Mouse (Mus musculus) right cerebral cortex, postnatal 14 days (tissue): ENCODE results near the gene Mon1b.

Experiments used
- DNase-seq: peaks from one replicate; pipeline ENCODE4 v3.0.0; 2022

Mon1b gene

GRCm38 (mm10) chr8:113674611-113675010 lies 39.2 kb downstream of the Mon1b start:
- no peak for DNase-seq

GRCm38 (mm10) chr8:113675281-113675680 lies 39.9 kb downstream of the Mon1b start:
- DNase-seq: no peak

- DNase-seq: no peak
Observed at GRCm38 (mm10) chr8:113676811-113677210, 41.4 kb downstream of the Mon1b start.

DNA sequence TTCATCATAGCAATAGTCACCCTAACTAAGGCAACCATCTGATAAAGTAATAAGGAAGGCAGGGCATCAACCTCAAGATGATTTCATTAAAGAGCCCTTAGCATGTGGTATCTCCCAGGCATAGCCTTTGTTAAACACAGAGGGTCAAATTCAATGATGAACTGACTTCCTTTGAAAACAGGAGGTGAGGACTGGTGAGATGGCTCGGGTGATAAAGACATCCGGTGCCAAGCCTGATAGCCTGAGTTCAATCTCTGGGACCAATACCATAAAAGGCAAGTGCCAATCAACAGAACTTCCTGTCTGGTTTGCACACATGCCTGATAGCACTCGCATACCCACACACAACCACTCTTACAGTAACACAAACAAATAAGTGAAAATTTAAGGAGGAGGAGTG lies 44.0 kb downstream of the Mon1b start:
- no peak for DNase-seq

DNA sequence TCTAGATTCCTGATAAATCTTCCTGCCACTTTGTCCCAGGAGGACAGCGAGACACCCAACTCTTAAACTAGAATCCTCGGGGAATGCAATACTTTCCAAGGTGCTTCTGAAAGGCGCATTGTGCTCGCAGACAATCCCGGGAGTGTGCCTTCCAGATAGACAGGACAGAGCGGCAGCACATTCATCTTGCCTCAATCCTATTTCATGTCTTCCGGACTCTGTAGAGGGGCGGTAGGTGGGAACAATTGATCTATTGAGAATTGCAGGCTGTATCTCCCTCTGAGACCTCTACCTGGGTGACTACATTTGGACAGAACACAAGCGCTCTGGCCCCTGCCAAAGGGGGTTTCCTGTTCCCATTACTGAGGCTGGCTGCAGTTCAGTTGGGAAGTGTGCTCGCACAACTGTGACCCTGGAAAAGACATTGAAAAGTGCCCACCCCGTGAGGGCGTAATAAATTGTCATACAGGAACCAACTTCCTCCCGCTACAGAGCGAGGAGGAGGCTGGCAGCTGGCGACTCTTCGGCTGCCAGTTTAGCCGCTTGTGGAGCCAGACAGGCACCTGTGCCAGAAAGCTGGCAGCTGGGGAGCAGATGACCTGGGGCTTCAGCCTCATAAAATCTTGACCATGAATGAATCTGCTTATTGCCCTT lies 52.6 kb downstream of the Mon1b start:
- DNase-seq: no peak

DNA sequence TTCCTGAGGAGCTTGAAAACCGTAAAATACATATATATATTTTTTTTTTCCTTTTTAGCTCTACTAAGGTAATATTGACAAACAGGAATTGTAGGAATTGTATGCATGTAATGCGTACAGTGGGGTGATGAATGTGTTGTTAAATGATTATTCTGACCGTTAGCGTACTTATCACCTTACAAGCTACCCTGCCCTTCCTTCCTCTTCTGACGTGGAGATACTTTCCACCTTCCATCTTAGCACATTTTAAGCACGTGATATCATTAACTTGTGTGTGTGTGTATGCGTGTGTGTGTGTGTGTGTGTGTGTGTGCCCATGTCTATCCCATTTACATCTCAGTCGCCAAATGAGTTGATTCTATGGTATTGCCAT lies 53.1 kb downstream of the Mon1b start:
- DNase-seq: no peak

- DNase-seq: no peak
Observed at GRCm38 (mm10) chr8:113691622-113692343, 56.4 kb downstream of the Mon1b start.
